Mouse (Mus musculus) ZHBTc4 (cell line): ENCODE results near the gene Sae1.

Experiments
- DNase-seq: peaks from one replicate; pipeline ENCODE4 v3.0.0-alpha.2; 2011; ENCODE audit warnings: low read depth, low spot score

Gene Sae1

DNA sequence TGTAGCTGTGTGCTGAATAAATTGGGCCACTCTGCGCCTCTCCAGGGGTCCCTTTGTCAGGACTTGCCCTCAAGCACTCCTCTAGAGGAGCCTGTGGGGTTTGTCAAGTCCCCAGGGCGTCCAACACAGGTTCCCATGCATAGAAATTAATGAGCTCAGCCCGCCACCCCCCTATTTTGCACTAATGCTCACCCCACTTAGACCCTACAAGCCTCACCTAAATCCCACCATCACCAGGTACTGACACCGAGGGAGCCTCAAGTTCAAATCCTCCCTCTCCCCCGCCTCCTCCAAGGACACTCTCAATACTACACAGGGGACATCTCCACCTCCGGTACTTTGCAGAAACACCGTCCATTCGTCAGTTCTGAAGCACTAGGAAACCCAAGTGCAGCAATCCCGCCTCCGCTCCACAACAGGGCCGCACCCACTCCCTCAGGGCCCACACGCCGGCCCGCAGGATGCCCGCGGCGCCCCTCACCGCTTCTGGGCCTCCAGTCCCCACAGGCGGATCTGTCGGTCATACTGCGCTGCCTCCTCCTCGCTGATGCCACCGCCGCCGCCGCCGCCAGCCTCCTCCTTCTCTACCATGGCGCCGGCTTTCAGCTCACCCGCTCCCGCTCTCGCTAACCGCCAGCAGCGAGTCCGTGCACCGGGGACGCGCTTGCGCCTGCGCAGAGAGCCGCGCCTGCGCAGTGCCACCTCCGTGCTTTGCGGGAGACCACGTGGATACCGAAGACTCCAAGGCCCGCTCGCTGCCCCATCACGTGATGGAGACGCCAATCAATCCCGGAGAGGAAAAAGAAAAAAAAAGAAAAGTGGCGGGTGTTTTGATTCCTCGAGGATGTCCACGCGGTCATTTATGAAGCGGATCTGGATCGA lies at the start of gene Sae1:
Gene Sae1 (minus strand): TSS at position 647 of the 882 bp plus-strand sequence.
- peak; percentile 98 for DNase-seq

DNA sequence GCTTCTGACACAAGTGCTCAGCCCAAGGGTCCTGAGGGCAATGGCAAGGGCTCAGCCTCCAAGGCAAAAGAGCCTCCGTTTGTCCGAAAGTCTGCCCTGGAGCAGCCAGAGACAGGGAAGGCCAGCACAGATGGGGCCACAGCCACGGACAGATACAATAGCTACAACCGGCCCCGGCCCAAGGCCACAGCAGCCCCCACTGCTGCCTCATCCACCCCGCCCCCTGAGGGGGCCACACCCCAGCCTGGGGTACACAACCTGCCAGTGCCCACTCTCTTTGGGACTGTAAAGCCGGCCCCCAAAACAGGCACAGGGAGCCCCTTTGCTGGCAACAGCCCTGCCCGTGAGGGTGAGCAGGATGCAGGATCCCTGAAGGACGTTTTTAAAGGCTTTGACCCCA lies 47.5 kb upstream of the Sae1 start:
- DNase-seq = no peak

DNA sequence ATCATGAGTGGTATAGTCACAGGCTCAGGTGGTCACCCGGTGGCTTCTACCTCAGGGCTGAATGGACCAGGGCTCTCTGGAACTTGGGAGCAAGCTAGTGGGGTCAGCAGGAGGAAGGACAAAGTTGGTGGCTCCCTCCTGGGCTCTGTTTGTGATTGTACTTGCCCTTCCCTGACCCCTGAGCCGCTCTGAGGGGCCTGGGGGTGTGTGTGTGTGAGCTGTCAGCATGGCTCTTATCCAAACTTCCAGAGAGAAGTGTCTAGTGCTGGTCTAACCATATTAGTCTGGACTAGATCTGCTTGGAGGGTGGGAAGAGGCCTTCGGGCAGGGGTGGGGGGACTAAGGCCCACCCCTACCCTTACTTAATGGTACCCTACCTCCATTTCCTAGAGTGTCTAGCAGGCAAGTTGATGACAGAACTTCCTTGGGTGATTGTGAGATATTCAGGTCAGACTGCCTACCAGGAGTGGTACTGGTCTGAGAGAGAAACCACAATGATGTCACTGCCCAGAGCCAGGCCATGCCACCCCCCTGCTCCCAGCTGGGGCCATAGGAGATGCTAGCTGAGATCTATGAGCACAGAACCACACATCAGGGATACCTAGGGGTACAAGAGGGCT lies 45.9 kb upstream of the Sae1 start:
- DNase-seq = no peak

DNA sequence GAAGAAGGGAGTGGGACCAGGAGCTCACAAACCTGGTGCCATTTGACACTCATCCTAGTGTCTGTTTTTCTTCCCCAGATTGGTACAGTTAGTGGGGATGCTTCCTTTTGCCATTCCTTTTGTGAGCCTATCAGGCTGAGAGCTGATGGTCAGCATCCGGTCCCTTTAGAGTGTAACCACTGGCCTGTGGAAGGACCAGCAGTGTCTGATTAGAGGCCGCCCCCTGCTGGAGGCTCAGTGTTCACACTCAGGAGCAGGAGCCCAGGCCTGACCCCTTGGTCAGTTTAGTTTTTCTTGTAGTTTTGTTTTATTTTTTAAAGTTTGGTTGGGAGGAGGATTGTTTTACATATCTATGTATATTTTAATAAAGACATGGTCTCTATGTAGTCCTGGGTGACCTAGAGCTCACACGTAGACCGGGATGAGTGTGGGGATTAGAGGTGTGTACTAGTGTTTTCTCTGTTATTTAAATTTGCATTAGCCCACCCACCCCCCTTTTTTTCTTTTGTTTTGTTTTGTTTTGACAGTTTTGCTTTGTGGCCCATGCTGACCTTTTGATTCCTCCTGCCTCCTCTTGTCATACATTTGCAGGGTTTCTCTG lies 38.6 kb upstream of the Sae1 start:
- peak; percentile 58 for DNase-seq

DNA sequence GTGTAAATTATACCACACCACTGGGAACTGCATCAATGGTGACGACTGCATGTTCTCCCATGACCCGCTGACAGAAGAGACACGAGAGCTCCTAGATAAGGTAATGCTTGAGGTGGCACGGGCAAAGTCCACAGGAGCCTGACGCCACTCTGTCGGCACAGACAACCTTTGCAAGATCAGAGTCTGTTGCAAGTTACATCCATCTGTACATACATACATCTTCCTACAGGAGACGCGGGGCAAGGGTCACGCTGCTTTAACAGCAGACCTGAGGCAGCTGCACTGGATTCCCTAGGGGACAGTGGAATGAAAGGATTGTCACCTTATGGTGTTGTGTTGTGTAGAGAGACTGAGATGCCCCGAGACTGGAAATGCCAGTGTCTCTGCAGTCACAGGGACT lies 38.1 kb upstream of the Sae1 start:
- no peak for DNase-seq

DNA sequence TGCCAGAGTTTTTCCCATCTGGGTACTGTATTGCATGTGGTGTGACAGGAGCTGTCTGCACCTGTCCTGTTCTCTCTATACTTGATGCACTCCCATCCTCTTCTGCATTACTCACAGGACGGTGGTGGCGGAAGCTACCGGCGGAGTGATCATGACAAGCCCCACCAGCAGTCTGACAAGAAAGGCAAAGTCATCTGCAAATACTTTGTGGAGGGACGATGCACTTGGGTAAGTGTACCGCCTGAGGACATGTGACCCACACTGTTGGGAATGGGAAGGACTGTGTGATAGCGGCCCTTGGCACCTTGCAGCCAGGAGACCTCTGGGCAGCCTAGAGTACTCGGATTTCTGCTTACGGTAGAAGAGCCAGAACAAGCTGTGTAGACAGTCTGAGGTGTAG lies 36.1 kb upstream of the Sae1 start:
- no peak for DNase-seq

DNA sequence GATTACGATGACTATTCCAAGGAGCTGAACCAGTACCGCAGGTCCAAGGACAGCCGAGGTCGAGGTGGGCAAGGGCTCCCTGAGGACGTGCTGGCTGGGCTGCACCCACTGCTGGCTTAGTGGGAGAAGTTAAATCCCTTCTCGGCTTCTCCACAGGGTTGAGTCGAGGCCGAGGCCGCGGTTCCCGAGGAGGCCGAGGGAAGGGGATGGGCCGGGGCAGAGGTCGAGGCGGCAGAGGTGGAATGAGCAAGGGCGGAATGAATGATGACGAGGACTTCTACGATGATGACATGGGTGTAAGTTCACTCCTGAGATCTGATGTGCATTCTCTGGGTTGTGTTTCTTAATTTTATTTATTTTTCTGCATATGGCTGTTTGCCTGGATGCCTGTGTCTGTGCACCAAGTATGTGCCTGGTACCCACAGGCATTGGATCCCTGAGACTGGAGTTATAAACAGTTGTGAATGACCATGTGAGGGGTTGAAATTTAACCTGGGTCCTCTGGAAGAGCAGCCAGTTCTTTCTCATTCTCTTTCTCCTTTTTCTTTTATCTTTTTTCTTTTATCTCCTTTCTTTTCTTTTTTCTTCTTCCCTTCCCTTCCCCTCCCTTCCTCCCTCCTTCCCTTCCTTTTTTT lies 34.7 kb upstream of the Sae1 start:
- no peak for DNase-seq

DNA sequence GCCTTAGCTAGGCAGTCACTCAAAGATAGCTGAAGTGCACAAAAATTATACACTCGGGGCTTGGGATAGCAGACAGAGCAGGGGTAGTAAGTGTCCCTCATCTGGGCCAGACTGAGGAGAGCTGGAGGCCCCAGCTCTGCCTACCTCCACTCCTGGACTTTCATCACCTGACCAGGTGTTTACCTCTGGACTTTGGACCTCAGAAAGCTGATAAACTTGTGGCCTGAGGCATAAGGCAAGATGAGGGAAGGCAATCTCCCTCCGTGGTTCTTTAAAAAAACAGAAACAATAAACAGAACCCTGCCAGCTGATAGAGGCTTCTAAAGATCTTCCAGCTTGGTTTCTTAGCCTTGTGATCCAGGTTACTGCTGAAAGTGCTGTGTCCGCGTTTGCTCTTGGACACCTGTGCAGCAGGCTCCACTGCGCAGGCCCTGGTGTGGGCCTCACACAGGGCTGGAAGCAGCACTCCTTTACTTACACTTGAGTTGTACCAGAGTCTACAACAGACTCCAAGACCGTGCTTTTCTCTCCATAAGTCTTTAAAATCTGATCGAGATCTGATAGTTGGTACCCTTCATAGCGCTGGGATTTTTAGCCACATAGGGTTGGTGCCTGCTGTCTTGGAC lies 33.0 kb upstream of the Sae1 start:
- DNase-seq = no peak

DNA sequence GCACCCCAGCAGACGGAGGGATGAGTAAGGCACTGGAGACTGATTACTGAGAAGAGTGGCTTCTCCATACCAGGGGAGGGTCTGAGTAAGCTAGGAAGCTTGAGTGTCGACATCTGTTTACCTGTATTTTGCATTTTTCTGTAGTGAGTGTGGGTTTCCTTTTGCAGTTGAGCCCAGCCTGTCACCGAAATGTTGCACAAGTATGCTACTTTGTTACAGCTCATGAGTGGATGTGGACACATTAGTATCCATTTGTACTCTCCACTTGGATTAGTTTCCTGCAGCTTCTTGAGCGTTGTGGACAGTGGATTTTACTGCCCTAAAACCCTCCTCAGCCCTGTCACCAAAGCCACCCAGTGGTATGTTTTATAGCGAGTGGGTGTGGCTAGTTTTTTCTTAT lies 31.1 kb upstream of the Sae1 start:
- no peak for DNase-seq

DNA sequence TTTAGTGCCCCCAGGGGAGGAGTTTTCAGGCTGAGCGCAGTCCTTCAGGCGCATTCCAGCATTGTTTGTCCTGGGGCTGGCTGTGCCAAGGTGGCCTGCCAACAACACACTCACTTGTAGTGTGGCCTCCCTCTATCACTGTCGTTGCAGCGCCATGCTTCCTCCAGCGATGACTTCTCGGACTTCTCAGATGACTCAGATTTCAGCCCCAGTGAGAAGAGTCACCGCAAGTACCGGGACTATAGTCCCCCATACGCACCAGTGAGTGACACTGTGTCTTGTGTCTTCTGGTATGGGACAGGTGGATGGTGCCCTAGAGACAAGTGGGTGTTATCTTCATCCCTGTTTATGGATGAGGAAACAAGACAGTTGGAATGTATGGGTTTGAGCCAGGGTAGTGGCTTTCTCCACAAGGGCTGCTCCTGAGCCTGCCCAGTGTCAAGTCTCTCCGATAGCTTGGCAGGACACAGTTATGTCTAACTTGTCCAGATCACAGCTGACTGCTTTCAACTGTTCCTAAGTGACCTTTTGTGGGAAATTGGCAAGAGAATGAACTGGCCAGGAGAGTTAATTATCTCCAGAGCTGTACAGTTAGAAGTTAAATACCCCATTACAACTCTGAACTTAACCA lies 29.6 kb upstream of the Sae1 start:
- DNase-seq = no peak

DNA sequence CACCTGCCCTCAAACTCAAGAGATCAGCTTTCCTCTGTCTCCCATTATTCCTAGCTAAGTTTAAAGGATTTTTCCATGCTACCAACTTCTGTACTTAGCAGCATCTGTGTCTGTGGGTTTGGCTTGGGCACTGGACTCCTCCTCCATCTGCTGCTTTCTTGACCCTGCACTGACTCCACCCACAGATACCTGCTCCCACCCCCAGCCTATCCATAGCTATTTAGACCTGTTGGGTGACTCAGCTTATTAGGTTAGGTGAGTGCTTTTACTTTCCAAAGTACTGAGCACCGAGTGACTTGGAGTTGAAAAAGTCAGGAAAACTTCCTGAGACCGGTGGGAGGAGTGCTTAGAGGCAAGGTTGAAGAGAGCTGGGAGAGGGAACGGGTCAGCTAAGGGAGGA lies 27.8 kb upstream of the Sae1 start:
- peak; percentile 72 for DNase-seq

DNA sequence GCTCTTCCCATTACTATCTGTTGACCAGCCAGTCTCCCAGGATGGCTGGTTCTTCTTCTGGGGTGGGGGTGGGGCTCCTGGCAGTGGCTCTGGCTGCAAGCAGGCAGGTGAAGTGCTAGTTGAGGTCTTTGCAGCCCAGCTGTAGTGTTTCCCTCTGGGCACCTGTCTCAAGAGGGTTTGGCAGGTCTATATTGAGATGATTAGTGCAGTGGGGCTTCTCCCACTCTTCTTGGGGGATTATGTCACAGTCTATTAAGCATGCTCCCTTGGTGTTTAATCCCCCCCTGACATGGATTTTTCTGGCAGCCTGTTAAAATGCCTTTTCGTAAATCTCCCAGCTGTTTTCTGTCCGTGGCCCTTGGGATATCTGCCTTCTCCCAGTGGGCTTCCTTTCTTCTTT lies 25.3 kb upstream of the Sae1 start:
- no peak for DNase-seq

DNA sequence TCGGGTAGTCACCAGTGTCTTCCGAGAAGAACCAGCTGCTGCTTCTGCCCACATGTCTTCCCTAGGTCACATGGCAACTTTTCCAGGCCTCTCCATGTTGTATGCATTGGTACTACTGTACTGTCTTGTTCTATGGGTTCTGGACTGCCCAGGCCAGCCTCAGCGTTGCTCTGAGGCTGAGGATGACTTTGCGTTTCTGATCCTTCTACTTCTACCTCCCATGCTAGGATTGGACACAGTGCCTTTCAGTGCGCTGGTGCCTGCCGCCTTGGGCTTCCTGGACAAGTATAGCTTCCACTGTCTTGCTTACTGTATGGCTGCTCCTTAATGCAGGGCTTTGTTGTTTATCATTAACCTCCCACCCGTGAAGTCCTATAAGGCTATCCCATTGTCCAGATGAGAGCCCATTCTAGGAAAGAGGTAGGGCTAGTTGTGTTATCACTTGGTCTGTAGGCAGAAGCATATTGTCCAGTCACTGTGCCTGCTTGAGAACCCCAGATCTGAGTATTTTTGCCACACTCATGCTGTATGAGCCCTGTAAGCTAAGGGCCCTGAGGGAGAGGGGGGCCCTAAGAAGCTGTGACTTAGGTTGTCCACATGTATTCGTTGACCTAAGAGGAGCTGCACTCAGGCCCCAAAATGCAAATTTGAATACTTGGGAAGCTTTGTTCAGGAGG lies 24.8 kb upstream of the Sae1 start:
- no peak for DNase-seq

DNA sequence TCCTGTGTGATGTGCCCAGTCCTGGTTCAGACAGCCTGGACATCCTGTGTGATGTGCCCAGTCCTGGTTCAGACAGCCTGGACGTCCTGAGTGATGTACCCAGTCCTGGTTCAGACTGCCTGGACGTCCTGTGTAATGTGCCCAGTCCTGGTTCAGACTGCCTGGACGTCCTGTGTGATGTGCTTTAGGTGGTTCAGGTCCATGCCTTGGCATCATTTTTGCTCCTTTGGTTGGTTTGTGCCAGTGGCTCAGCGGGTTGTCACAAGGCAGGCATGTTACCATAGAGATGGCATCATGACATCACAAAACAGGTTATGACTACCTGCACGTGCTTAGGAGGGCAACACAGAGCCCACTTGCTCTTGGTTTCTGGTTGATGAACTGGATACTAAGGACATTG lies 23.5 kb upstream of the Sae1 start:
- DNase-seq = no peak

DNA sequence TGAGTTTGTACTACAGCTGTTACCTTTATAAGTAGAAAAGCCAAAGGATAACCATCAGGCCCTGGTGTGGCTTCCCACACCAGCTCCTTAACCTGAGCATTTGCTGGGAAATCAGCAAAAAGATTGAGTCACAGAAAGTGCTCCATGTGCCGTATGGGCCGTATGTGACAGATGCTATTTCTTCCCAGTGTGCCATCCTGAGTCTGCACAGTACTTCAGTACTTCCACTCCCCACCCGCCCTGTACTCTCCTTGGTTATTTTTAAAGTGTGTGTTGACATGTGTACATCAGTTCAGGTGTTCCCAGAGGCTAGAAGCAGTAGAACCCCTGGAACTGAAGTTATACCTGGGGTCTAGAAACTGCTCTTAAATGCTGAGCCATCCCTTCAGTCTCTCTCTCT lies 19.4 kb upstream of the Sae1 start:
- no peak for DNase-seq

DNA sequence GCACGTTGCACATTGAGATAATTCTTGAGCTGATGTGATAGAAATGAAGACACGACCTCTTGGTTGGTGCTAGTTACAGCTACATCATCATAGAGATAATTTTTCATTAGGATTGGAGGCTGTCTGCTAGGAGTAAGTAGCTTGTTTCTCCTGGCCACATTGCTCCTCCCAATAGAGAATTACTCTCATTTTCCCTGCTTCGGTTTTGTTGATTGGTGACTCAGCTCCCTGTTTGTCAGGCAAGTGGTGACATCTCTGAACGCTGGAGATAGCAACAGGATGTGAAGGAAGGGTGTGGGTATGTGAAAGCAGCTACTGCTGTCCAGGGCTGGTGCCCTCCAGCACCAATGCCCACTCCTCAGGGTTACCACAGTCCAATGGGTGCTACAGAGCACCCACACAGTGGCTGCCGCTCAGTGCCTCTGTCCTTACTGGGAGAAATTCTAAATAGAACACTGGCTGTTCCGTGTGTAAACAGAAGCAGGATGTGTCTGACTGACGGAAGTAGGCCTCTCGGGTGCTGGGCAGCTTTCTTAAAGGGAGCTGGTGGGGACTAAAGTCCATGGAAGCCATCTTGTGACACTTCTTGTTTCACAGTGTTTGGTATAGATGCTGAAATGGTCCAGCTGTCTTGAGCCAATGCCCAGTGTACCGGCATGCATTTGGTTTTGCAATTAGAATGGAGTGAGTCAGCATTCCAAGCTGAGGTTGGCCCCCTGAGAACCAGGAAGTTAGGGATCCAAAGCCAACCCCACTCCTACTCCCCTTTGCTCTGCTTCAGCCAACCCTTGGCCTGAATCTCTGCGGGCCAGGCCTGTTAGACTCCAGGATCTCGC lies 18.1 kb upstream of the Sae1 start:
- no peak for DNase-seq

DNA sequence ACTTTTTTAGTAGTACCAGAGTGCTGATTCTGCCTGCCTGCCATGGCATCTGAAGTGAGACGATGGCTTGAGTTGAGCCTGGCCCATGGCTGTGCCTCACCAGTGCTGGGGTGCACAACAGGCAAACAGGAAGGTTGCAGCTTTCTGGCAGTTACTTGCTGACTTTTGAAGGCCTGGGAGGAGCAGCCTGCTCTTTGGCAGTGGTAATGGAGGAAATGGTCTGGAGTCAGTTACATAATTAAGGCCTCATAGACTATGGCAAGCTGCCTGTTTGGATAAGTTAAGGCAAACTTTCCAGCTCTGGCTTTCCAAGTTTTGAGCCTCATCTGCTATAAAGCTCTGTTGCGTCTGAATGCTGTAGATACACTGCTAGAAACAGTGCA lies 17.5 kb upstream of the Sae1 start:
- no peak for DNase-seq

DNA sequence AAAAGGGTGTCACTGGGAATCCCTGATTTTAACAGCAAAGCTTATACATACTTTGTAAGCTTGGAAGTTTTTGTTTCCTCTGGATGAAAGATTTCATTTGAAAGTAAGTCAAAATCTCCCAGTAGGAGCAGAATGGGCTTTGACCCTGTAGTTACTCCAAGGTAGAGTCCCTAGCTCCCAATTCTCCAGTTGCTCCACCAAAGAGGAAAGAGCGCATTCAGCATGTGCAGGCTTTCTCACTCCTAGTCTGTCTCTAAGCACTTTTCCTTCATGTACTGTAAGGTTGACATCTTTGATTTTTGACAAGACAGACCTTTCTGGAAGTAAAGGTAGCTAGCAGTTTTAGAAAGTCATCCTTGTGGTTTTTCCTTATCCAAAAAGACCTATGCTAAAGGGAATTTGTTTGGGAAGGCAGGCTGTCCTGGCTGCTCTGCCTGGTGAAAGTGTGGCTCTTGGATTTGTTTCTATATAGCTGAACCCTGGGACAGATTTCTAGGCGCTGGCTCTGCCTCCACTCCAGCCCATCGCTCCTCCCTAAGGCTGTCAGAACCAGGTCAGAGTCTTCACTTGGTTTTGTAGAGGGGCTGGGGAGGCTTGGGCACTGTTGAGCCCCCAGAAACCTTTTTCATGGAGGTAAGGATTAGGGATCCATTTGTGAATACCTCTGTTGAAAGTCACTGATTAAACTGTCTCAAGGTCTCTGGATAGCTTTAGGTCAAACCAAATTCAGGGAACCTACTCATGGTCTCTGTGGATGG lies 16.9 kb upstream of the Sae1 start:
- DNase-seq = no peak
